Mouse (Mus musculus) MEL (cell line): ENCODE data around the gene Sclt1. TPM values are rescaled to one million over a fixed set of nuclear protein-coding genes. Genes with fewer than 3 reads are reported as not detected.
A peak's percentile ranks its signal among the peaks of the same experiment; 100 is the strongest.

Experiments
- DNase-seq: peaks from one replicate; pipeline ENCODE4 v3.0.0; 2011; ENCODE audit warnings: low read depth, low spot score
- H3K27ac ChIP-seq: 2 replicates; pipeline ENCODE4 v1.5.1; 2012; ENCODE audit warnings: low read depth, mild to moderate bottlenecking, control low read depth, low read length, moderate library complexity; ENCODE audit not compliant: control insufficient read depth
- H3K27me3 ChIP-seq, 2 experiments: fragments of 150-350 bp in 1 of 2; sonication (generic) in 1 of 2; 2 replicates each; pipeline ENCODE4 v1.6.1; 2012; ENCODE audit warnings: low read length in 2 of 2, mild to moderate bottlenecking in 2 of 2, improper control_type of control experiment in 1 of 2, moderate library complexity in 1 of 2; ENCODE audit not compliant: insufficient read depth in 2 of 2, control insufficient read depth in 1 of 2
- H3K36me3 ChIP-seq, 2 experiments: 2 replicates each; pipeline ENCODE4 v1.6.1; 2012 to 2014; ENCODE audit warnings: low read length in 2 of 2, improper control_type of control experiment in 1 of 2, inconsistent platforms in 1 of 2, mild to moderate bottlenecking in 1 of 2; ENCODE audit not compliant: insufficient read depth in 2 of 2, control insufficient read depth in 1 of 2
- H3K4me1 ChIP-seq, 2 experiments: fragments of 150-350 bp in 1 of 2; sonication (generic) in 1 of 2; 2 replicates each; pipeline ENCODE4 v1.6.1; 2012; ENCODE audit warnings: low read length in 2 of 2, improper control_type of control experiment in 1 of 2, mild to moderate bottlenecking in 1 of 2; ENCODE audit not compliant: insufficient read depth in 2 of 2, control insufficient read depth in 1 of 2
- H3K4me3 ChIP-seq, 2 experiments: fragments of 150-350 bp in 1 of 2; sonication (generic) in 1 of 2; 2 replicates each; pipeline ENCODE4 v1.5.1; 2012; ENCODE audit warnings: low read depth in 2 of 2, low read length in 2 of 2, mild to moderate bottlenecking in 2 of 2, moderate library complexity in 2 of 2, control low read depth in 1 of 2, improper control_type of control experiment in 1 of 2; ENCODE audit not compliant: control insufficient read depth in 1 of 2, insufficient read depth in 1 of 2
- H3K79me2 ChIP-seq: 2 replicates; pipeline ENCODE4 v1.6.1; 2012; ENCODE audit warnings: mild to moderate bottlenecking, low read length, moderate library complexity; ENCODE audit not compliant: control insufficient read depth, poor library complexity, insufficient read depth
- H3K9ac ChIP-seq: 2 replicates; pipeline ENCODE4 v1.6.1; 2012; ENCODE audit warnings: low read depth, mild to moderate bottlenecking, control low read depth, low read length, moderate library complexity; ENCODE audit not compliant: control insufficient read depth, poor library complexity, severe bottlenecking
- H3K9me3 ChIP-seq: fragments of 150-350 bp; sonication (generic); replicated peaks from 2 replicates; pipeline ENCODE4 v1.6.1; 2012; ENCODE audit warnings: mild to moderate bottlenecking, low read length, improper control_type of control experiment, moderate library complexity; ENCODE audit not compliant: insufficient read depth
- BHLHE40 ChIP-seq: IDR thresholded peaks from 2 replicates; pipeline ENCODE4 v1.6.1; 2012; ENCODE audit warnings: low read depth, mild to moderate bottlenecking, inconsistent platforms, low read length, improper control_type of control experiment, borderline replicate concordance
- CHD1 ChIP-seq: IDR thresholded peaks from 2 replicates; pipeline ENCODE4 v1.6.1; 2012; ENCODE audit warnings: low read depth, mild to moderate bottlenecking, inconsistent platforms, low read length, improper control_type of control experiment
- CHD2 ChIP-seq: IDR thresholded peaks from 2 replicates; pipeline ENCODE4 v1.6.1; 2011; ENCODE audit warnings: low read length, improper control_type of control experiment
- CTCF ChIP-seq, 3 experiments: IDR thresholded peaks in 2 of 3; conservative IDR thresholded peaks in 1 of 3; 2 replicates each; pipeline ENCODE4 v1.5.1; 2011 to 2012; ENCODE audit warnings: low read length in 3 of 3, low read depth in 2 of 3, mild to moderate bottlenecking in 2 of 3, improper control_type of control experiment in 1 of 3, inconsistent platforms in 1 of 3, mixed read lengths in 1 of 3, moderate library complexity in 1 of 3; ENCODE audit not compliant: control insufficient read depth in 1 of 3, insufficient read depth in 1 of 3, poor library complexity in 1 of 3, severe bottlenecking in 1 of 3
- EP300 ChIP-seq, 2 experiments: IDR thresholded peaks; 2 replicates each; pipeline ENCODE4 v1.6.1; 2011; ENCODE audit warnings: improper control_type of control experiment in 2 of 2, low read length in 2 of 2, low read depth in 1 of 2, mild to moderate bottlenecking in 1 of 2
- GABPA ChIP-seq: IDR thresholded peaks from 2 replicates; pipeline ENCODE4 v1.6.1; 2012; ENCODE audit warnings: low read depth, mild to moderate bottlenecking, inconsistent platforms, low read length, improper control_type of control experiment, moderate library complexity
- HCFC1 ChIP-seq: IDR thresholded peaks from 2 replicates; pipeline ENCODE4 v1.6.1; 2012; ENCODE audit warnings: low read depth, mild to moderate bottlenecking, inconsistent platforms, low read length, improper control_type of control experiment, moderate library complexity
- JUND ChIP-seq: IDR thresholded peaks from 2 replicates; pipeline ENCODE4 v1.6.1; 2011; ENCODE audit warnings: low read depth, mild to moderate bottlenecking, improper control_type of control experiment, low read length
- KAT2A ChIP-seq: conservative IDR thresholded peaks from 2 replicates; pipeline ENCODE4 v1.6.1; 2012; ENCODE audit warnings: low read depth, low read length, improper control_type of control experiment, inconsistent platforms
- MXI1 ChIP-seq: IDR thresholded peaks from 2 replicates; pipeline ENCODE4 v1.6.1; 2011; ENCODE audit warnings: mild to moderate bottlenecking, low read depth, low read length, improper control_type of control experiment
- MYB ChIP-seq: IDR thresholded peaks from 2 replicates; pipeline ENCODE4 v1.6.1; 2011; ENCODE audit warnings: mild to moderate bottlenecking, low read depth, low read length, improper control_type of control experiment
- MYC ChIP-seq: IDR thresholded peaks from 2 replicates; pipeline ENCODE4 v1.6.1; 2011; ENCODE audit warnings: low read depth, mild to moderate bottlenecking, low read length, improper control_type of control experiment, moderate library complexity
- NELFE ChIP-seq: IDR thresholded peaks from 2 replicates; pipeline ENCODE4 v1.6.1; 2011; ENCODE audit warnings: low read depth, low read length, improper control_type of control experiment
- NRF1 ChIP-seq: IDR thresholded peaks from 2 replicates; pipeline ENCODE4 v1.6.1; 2014; ENCODE audit warnings: low read depth, mild to moderate bottlenecking, inconsistent platforms, low read length, improper control_type of control experiment, moderate library complexity; ENCODE audit not compliant: poor library complexity, insufficient read depth, severe bottlenecking
- POLR2A ChIP-seq, 2 experiments: IDR thresholded peaks; 2 replicates each; pipeline ENCODE4 v1.6.1; 2011 to 2012; ENCODE audit warnings: low read length in 2 of 2, mild to moderate bottlenecking in 2 of 2, control low read depth in 1 of 2, improper control_type of control experiment in 1 of 2, low read depth in 1 of 2, moderate library complexity in 1 of 2; ENCODE audit not compliant: control insufficient read depth in 1 of 2, insufficient read depth in 1 of 2, poor library complexity in 1 of 2
- POLR2AphosphoS2 ChIP-seq: IDR thresholded peaks from 2 replicates; pipeline ENCODE4 v1.6.1; 2011; ENCODE audit warnings: low read length, improper control_type of control experiment
- POLR2AphosphoS5 ChIP-seq: IDR thresholded peaks from 2 replicates; pipeline ENCODE4 v1.6.1; 2012; ENCODE audit warnings: low read depth, borderline replicate concordance, mild to moderate bottlenecking, inconsistent platforms, low read length, moderate library complexity, mixed read lengths
- RAD21 ChIP-seq: IDR thresholded peaks from 2 replicates; pipeline ENCODE4 v1.6.1; 2011; ENCODE audit warnings: mild to moderate bottlenecking, low read depth, low read length, improper control_type of control experiment
- RCOR1 ChIP-seq: IDR thresholded peaks from 2 replicates; pipeline ENCODE4 v1.6.1; 2012; ENCODE audit warnings: low read depth, mild to moderate bottlenecking, inconsistent platforms, low read length, improper control_type of control experiment
- SMC3 ChIP-seq: IDR thresholded peaks from 2 replicates; pipeline ENCODE4 v1.6.1; 2011; ENCODE audit warnings: low read depth, low read length, improper control_type of control experiment
- TAL1 ChIP-seq: IDR thresholded peaks from 2 replicates; pipeline ENCODE4 v1.6.1; 2012; ENCODE audit warnings: mild to moderate bottlenecking, inconsistent platforms, low read length, moderate library complexity, mixed read lengths
- TBP ChIP-seq: IDR thresholded peaks from 2 replicates; pipeline ENCODE4 v1.8.0; 2011; ENCODE audit warnings: low read depth, low read length, improper control_type of control experiment
- TCF12 ChIP-seq: IDR thresholded peaks from 2 replicates; pipeline ENCODE4 v1.6.1; 2014; ENCODE audit warnings: low read depth, mild to moderate bottlenecking, inconsistent platforms, low read length, improper control_type of control experiment, moderate library complexity
- UBTF ChIP-seq: IDR thresholded peaks from 2 replicates; pipeline ENCODE4 v1.6.1; 2012; ENCODE audit warnings: low read depth, mild to moderate bottlenecking, inconsistent platforms, low read length, improper control_type of control experiment, moderate library complexity, borderline replicate concordance; ENCODE audit not compliant: insufficient read depth
- USF1 ChIP-seq: IDR thresholded peaks from 2 replicates; pipeline ENCODE4 v1.6.1; 2014; ENCODE audit warnings: low read depth, mild to moderate bottlenecking, inconsistent platforms, low read length, improper control_type of control experiment, moderate library complexity
- ZC3H11A ChIP-seq: IDR thresholded peaks from 2 replicates; pipeline ENCODE4 v1.6.1; 2012; ENCODE audit warnings: low read depth, mild to moderate bottlenecking, inconsistent platforms, low read length, improper control_type of control experiment
- ZKSCAN1 ChIP-seq: IDR thresholded peaks from 2 replicates; pipeline ENCODE4 v1.6.1; 2012; ENCODE audit warnings: low read depth, mild to moderate bottlenecking, inconsistent platforms, low read length, improper control_type of control experiment, moderate library complexity
- ZMIZ1 ChIP-seq: IDR thresholded peaks from 2 replicates; pipeline ENCODE4 v1.6.1; 2012; ENCODE audit warnings: low read depth, mild to moderate bottlenecking, inconsistent platforms, low read length, improper control_type of control experiment, moderate library complexity
- polyA plus RNA-seq, 2 experiments: library from polyadenylated mRNA; stranded (reverse) in 1 of 2; unstranded in 1 of 2; fragments of >175 nt in 1 of 2; fragments of >200 nt in 1 of 2; gene quantifications; 2 replicates each; pipeline versions ENCODE4 v1.2.1 to v1.2.4; 2012; ENCODE audit warnings: low replicate concordance in 2 of 2, low read depth in 1 of 2; ENCODE audit not compliant: insufficient read length in 2 of 2, insufficient read depth in 1 of 2, missing spikeins in 1 of 2
- total RNA-seq: library from RNA; depleted of rRNA; stranded (reverse); fragments of 300-350 nt; gene quantifications from 2 replicates; pipeline ENCODE4 v1.2.3, GENCODE M21; 2012

Sclt1 gene
- total and polyA plus RNA-seq, 3 experiments: 6.4 to 8.7 TPM; not detected in 1

GRCm38 (mm10) chr3:41612211-41612610 is 130.1 kb downstream of the Sclt1 start:
- no peaks in the 10 kb centered on the region for H3K79me2 ChIP-seq
- H3K27ac ChIP-seq: no peak overlapping the region
- no peaks in the 10 kb centered on the region for H3K27me3 ChIP-seq
- H3K4me3 ChIP-seq: no peak overlapping the region
- peak; percentile 70 for DNase-seq
- H3K36me3 ChIP-seq: peaks cover 5 to 20% of the 10 kb centered on the region in 2 experiments
- H3K9me3 ChIP-seq: no peaks in the 10 kb centered on the region
- no peak overlapping the region for H3K9ac ChIP-seq
- TF ChIP-seq CTCF (IDR thresholded peaks at IDR 0.05 in 2 of 3, conservative IDR thresholded peaks at IDR 0.05 in 1 of 3; ENCODE audit: control insufficient read depth in 1 of 3, insufficient read depth in 1 of 3, low read depth in 2 of 3, low read length in 3 of 3, poor library complexity in 1 of 3, severe bottlenecking in 1 of 3): peak; percentile 53 to 70 (median 59)
- TF ChIP-seq MYB: no peak
- no peak for TF ChIP-seq KAT2A
- TF ChIP-seq MYC: no peak
- TF ChIP-seq RCOR1: no peak
- TF ChIP-seq POLR2AphosphoS5: no peak
- TF ChIP-seq RAD21: peak; percentile 56
- TF ChIP-seq UBTF: no peak
- TF ChIP-seq EP300 (IDR thresholded peaks at IDR 0.05; ENCODE audit: low read depth in 1 of 2, low read length in 2 of 2): no peak
- TF ChIP-seq POLR2A (IDR thresholded peaks at IDR 0.05; ENCODE audit: control insufficient read depth in 1 of 2, insufficient read depth in 1 of 2, low read depth in 1 of 2, low read length in 2 of 2, poor library complexity in 1 of 2): no peak
- no peak for TF ChIP-seq USF1
- TF ChIP-seq MXI1: no peak
- TF ChIP-seq SMC3: peak; percentile 74
- TF ChIP-seq POLR2AphosphoS2: peak; percentile 47; the same call in 1 of the 2 replicates
- TF ChIP-seq BHLHE40: no peak
- TF ChIP-seq CHD1: no peak
- TF ChIP-seq GABPA: no peak
- no peak for TF ChIP-seq NELFE
- no peaks in the 10 kb centered on the region for H3K4me1 ChIP-seq

GRCm38 (mm10) chr3:41609071-41609470 is 133.2 kb downstream of the Sclt1 start:
- Histone ChIP-seq H3K9me3 (no peaks in the 10 kb centered on the region), H3K36me3 (peaks cover 5 to 24% of the 10 kb centered on the region in 2 experiments), H3K27ac (no peak overlapping the region), H3K4me3 (no peak overlapping the region), H3K79me2 (no peaks in the 10 kb centered on the region; the same call in 1 of the 2 replicates), H3K27me3 (no peaks in the 10 kb centered on the region), H3K4me1 (no peaks in the 10 kb centered on the region), H3K9ac (no peak overlapping the region)
- no peak for DNase-seq
- TF ChIP-seq TBP (no peak), MYB (no peak), CHD2 (no peak), POLR2A (IDR thresholded peaks at IDR 0.05; ENCODE audit: control insufficient read depth in 1 of 2, insufficient read depth in 1 of 2, low read depth in 1 of 2, low read length in 2 of 2, poor library complexity in 1 of 2) (no peak), ZMIZ1 (no peak), SMC3 (no peak), UBTF (no peak), KAT2A (no peak), ZKSCAN1 (no peak), JUND (no peak), MYC (no peak), RAD21 (no peak), TAL1 (no peak), RCOR1 (no peak), HCFC1 (no peak), TCF12 (no peak), NRF1 (no peak), POLR2AphosphoS5 (no peak), ZC3H11A (no peak), CHD1 (no peak)
